Mouse (Mus musculus): Measurements from ENCODE around the gene Hsd17b2.

Gene Hsd17b2

DNA sequence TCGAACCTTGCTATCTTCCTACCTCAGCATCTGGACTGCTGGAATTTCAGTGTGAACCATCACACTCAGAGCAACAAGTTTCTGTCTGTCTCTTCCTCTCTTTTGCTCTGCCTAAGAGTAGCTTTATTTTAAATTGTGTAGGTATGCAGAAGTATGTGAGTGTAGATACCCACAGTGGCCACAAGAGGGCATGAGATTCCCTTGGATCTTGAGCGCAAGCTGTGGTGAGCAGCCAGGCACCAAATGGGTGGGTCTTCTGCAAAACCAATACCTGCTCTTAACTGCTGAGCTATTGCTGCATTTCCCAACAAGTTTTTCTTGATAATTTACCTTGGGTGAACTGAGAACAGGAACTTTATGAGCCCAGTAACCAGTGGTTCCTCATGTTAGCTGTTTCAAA lies 70.4 kb downstream of the Hsd17b2 start:
- in situ Hi-C loops (cut with MboI, MseI): loop anchor here (5.0 to 10.0 kb wide), 2 partner anchors 90 to 1523 kb away; no protein-coding TSS in a partner anchor

- in situ Hi-C loops (cut with MboI, MseI): loop anchor here (5.0 to 10.0 kb wide), 2 partner anchors 90 to 1522 kb away; no protein-coding TSS in a partner anchor
Measured at GRCm38 (mm10) chr8:117772597-117772996, 70.9 kb downstream of the Hsd17b2 start.

DNA sequence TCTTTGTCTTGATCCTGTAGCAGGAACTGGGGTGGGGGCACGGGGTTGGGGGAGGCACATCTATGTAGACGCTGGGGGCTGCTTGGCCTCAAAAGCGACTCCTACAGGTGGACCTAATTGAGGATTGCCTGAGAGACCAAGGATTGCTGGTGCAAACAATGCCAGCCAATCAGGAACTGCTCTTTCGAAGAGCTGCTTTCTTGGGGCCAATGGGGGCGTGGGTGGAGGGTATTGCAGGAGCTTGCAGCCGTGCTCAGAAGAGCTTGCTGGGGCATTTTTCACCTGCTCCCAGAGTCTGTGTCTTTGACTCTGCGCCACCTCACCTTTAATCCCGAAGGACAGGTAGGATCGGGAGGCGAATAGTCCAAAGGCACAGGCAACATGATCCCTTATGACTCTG lies 73.9 kb downstream of the Hsd17b2 start:
- in situ Hi-C loops (cut with MboI, MseI): loop anchor here (10.0 to 25.0 kb wide), 3 partner anchors 613 to 1519 kb away; partner anchors contain the start of genes Gan (in 2 of the 2), Cenpn (in 1 of the 2) and Cmc2 (in 1 of the 2)

DNA sequence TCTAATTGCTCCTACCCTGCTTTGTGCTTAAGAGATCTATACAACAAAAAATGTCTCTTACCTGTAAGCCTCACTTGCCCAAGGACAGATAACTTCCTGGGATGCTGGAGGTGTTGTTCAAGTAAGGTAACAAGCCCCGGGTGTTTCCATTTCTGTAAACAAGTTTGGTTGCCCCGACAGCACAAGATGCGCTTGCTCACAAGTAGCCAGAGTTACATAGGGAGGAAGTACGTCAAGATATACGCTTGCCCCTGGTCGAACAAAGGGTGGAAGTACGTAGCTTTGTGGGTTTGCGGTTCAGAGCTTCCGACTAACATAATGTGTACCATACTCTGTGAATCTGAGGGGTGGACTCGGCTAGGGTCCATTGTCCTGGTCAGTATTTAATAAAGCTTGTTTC lies 74.4 kb downstream of the Hsd17b2 start:
- in situ Hi-C loops (cut with MboI, MseI): loop anchor here (10.0 to 25.0 kb wide), 3 partner anchors 614 to 1519 kb away; partner anchors contain the start of genes Gan (in 2 of the 2), Cenpn (in 1 of the 2) and Cmc2 (in 1 of the 2)

DNA sequence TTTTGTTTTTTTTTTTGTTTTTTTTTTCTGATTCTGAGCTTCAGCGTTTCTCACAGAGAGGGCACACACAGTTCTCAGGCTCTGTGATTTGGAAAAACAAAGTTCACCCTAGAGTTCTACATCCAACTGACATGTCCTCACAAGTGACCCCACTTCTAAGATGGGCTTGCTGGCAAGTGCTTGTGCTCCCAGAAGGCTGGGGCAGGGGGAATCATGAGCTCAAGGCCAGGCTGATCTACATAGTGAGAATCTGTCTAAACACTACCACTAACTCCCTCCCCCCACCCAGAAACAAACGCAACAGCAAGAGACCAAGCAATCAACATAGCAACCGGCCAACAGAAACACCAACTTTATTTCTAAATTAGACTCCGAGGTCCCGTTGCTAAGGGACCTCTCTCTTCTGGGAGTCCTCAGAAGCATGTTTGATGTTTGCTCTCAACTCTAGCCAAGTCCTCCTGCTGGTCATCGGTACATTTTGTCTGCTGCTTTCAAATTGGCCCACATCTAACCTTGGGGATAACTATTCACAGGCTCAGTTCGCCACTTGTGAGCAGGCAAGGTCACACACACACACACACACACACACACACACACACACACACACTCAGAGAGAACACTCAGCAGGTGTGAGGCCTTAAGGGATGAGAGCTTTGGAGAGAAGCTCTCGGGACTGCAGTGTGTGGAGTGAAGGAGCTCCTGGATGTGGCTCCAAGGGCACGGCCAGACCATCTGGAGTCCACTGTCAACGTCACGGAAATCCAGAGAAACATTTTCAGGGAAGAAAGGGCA lies 77.0 kb downstream of the Hsd17b2 start:
- in situ Hi-C loops (cut with MboI, MseI): loop anchor here (10.0 to 25.0 kb wide), 3 partner anchors 616 to 1516 kb away; partner anchors contain the start of genes Gan (in 2 of the 2), Cenpn (in 1 of the 2) and Cmc2 (in 1 of the 2)

DNA sequence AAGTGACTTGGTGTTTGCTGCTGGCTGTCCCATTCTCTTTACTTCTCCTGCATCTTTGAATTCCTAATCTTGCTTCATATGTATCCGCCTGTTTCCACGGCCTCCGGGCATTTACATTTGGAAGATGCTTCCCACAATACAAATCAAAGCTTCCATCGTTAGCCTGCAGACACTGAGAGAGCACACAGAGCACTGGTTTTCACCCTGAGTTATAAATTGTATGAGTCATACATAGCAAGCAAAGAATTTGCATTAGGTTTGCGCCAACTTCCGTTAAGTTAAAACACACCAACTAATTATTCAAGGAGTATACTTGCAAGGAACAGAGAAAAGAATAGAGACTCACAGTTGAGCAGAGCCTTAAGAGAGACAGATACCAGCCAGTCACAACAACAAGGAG lies 77.6 kb downstream of the Hsd17b2 start:
- in situ Hi-C loops (cut with MboI, MseI): loop anchor here (10.0 to 25.0 kb wide), 3 partner anchors 617 to 1515 kb away; partner anchors contain the start of genes Gan (in 2 of the 2), Cenpn (in 1 of the 2) and Cmc2 (in 1 of the 2)

DNA sequence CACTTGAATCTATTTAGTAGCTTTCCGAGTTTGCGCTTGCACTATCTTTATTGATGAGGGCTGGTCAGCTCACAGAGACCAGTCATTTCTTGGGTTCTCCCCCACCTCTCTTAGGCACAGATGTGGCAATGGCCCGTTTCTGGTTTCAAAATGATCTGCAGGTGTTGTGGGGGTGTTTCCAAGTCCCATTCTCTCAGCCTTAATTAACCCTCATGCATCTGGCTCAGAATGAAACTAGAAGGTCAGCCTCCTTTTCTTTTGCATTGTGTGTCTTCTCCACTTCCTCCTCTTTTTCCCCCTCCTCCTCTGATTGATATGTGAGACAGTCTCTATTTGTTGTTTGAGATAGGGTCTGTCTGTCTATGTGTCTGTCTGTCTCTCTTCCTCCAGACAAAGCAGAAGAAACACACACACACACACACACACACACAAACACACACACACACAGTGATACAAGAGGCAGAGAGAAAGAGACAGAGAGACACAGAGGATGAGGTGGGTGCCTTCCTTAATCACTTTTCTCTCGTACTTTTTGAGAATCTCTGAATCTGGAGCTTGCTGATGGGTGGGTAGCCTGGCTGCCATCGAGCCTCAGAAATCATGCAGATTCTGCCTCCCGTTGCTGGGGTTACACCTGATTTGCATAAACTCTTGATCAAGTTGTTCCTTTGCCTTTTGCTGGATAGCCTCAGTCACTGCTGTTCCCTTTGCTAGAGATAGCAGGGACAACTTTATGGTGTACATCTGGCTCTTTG lies 79.8 kb downstream of the Hsd17b2 start:
- in situ Hi-C loops (cut with MboI, MseI): loop anchor here (10.0 to 25.0 kb wide), 4 partner anchors 387 to 1047 kb away; partner anchors contain the start of genes Gan (in 2 of the 2), Cdyl2 (in 1 of the 2), Cenpn (in 1 of the 2) and Cmc2 (in 1 of the 2)

- in situ Hi-C loops (cut with MboI, MseI): loop anchor here (10.0 to 25.0 kb wide), 4 partner anchors 388 to 1048 kb away; partner anchors contain the start of genes Gan (in 2 of the 2), Cdyl2 (in 1 of the 2), Cenpn (in 1 of the 2) and Cmc2 (in 1 of the 2)
Measured at GRCm38 (mm10) chr8:117783021-117783420, 81.3 kb downstream of the Hsd17b2 start.

- in situ Hi-C loops (cut with MboI, MseI): loop anchor here (10.0 to 25.0 kb wide), 4 partner anchors 392 to 1052 kb away; partner anchors contain the start of genes Gan (in 2 of the 2), Cdyl2 (in 1 of the 2), Cenpn (in 1 of the 2) and Cmc2 (in 1 of the 2)
Measured at GRCm38 (mm10) chr8:117786428-117786827, 84.7 kb downstream of the Hsd17b2 start.

DNA sequence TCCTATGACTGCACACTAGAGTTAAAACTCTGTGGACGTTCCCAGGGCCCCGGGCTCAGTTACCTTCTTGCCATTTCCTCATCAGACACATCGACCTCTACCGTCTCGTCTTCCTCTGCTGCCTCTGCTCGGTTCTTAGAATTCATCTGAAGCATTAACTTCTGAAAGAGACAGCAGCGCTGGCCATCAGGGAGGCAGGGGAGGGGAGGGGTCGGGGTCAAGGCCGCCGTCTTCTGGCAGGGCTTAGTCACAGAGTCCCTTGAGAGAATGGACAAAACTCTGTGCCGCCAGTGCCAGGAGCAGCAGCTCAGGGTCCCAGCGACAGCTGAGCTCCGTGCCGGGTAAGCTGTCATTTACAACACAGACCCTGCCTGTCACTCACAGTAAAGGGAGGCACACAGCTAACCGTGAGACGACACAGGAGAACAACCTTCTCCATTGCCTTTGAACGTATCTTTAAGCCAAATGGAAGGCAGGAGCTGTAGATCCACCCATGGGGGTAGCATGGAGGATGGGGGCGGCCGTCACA lies 91.0 kb downstream of the Hsd17b2 start:
- in situ Hi-C loops (cut with MboI, MseI): loop anchor here (25.0 kb wide), 2 partner anchors 630 to 880 kb away; partner anchors contain the start of genes Gan (in 2 of the 2), Cenpn (in 1 of the 2) and Cmc2 (in 1 of the 2)

DNA sequence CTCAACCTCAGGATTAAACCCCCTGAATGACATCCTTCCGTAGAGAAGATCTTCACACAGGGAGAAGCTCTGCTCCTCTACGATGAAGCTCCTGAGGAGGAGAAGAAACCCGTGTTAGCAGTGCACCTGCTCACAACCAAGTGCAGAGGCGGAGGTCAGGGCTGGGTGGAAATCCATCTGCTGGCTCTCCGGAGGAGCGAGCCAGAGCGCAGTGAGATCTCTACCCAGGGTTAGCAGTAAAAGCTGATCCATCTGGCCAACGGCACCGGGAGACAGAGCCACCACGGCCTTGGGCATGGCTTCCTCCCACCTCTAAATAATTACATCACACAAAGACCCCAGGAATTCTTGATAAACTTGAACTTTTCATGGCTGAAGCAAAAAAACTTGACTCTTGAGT lies 92.9 kb downstream of the Hsd17b2 start:
- in situ Hi-C loops (cut with MboI, MseI): loop anchor here (25.0 kb wide), 2 partner anchors 632 to 882 kb away; partner anchors contain the start of genes Gan (in 2 of the 2), Cenpn (in 1 of the 2) and Cmc2 (in 1 of the 2)

DNA sequence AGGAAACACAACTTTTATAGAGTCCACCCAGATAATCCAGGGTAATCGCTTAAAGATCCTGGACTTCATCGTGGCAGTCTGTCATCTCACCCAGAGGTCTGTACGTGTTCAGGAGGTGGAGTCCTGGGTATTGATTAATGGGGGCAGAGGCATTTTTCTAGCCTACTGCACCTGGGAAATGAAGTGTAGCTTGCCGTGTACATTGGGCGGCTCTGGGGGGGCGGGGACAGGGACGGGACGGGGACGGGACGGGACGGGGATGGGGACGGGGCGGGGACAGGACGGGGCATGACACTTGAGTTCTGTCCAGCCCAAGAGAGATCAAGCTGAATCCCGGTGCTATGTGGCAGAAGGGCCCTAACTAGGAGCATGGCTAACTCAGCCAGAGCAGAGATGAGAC lies 94.8 kb downstream of the Hsd17b2 start:
- in situ Hi-C loops (cut with MboI, MseI): loop anchor here (25.0 kb wide), 2 partner anchors 634 to 884 kb away; partner anchors contain the start of genes Gan (in 2 of the 2), Cenpn (in 1 of the 2) and Cmc2 (in 1 of the 2)

DNA sequence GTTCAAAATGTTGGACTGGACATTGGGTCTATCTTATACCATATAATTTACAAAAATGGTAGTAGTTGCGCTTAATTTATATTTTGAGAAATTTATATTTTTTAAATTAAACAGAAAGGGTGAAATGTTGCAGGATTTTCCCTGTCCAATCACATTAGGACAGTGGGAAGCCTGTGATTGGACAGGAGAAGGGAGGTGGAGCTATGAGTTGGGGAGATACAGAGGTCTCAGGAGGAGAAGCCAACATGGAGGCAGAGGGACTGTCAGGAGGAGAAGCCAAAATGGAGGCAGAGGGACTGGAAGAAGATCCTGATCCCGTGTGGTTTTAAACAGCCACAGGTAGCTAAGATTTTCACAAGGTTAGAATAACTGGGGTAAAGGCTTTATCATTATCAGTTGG lies 96.4 kb downstream of the Hsd17b2 start:
- in situ Hi-C loops (cut with MboI, MseI): loop anchor here (25.0 kb wide), 2 partner anchors 636 to 886 kb away; partner anchors contain the start of genes Gan (in 2 of the 2), Cenpn (in 1 of the 2) and Cmc2 (in 1 of the 2)

DNA sequence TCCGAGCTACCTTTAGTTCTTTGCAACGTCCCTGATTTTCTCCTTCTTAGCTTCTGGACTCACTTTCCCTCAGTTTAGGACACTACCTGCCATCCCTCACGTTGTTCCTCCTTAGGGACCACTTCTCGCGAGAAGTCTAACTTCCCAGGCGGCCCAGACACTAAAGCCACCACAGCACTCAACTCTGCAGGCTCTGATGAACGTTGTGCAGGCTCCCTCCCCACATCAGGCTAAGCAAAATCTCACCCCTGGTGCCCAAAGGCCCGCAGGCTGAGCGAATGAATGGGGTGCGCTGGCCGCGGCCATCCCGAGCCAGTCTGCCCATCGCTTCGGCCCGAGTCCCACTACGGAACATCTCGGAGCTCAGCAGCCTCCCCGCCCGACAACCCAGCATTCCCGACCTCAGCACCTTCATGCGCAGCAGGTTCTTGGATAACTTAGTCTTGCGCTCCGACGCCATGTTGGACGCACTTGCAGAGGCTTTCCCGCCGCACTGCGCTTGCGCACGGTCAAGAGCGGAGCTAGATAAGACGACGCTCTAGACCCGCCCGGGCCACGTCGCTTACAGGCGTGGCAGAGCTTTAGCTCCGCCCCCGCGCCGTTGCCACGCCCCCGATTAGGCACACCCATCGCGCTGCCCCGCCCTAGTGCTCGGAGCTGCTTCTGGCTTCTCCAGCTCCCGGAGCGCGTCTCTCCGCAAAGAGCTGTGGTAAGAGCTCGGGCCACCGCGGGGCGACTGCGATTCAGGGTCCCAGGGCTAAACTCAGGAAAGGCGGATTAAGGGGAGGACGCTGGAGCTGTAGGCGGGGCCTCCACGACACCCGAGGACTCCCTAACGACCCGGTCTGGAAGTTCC lies 100.0 kb downstream of the Hsd17b2 start, which contains the start of gene Mphosph6:
Gene Mphosph6 (minus strand): TSS at position 501 of the 856 bp plus-strand sequence.
- in situ Hi-C loops (cut with MboI, MseI): no loop called here

DNA sequence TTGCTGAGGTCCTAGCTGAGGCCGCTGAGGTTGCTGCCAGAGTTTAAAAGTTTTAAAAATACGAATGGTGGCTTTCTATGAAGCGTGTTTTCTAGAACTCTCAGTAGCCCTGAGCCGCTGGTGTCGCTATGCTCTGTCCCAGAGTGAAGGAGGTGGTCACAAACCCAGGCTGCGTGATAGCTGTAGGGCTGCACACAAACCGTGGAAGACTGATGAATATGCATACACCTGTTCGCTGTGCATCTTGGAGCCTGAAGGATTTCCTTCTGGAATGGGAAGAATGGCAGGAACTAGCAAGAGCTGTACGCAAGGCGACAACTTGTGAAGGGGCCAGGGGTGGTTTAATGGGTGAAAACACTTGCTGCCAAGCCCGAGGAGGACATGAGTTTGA lies 100.6 kb downstream of the Hsd17b2 start:
- in situ Hi-C loops (cut with MboI, MseI): no loop called here

- in situ Hi-C loops (cut with MboI, MseI): no loop called here
Measured at GRCm38 (mm10) chr8:117805419-117805818, 103.7 kb downstream of the Hsd17b2 start.
